Mouse (Mus musculus) thymus, adult 2 months (tissue): ENCODE measurements around the gene Hnf4a.

Source experiments
- CTCF ChIP-seq: fragments of 200-500 bp; IDR thresholded peaks from 2 replicates; pipeline ENCODE4 v1.5.1; 2012; ENCODE audit warnings: mild to moderate bottlenecking, control low read depth, low read length, moderate library complexity, borderline replicate concordance; ENCODE audit not compliant: control insufficient read depth, poor library complexity, insufficient read depth; ENCODE audit errors: extremely low read depth
- POLR2A ChIP-seq: fragments of 200-500 bp; IDR thresholded peaks from 2 replicates; pipeline ENCODE4 v1.6.1; 2012; ENCODE audit warnings: mild to moderate bottlenecking, low read length, control low read depth, moderate library complexity; ENCODE audit not compliant: control insufficient read depth, poor library complexity, insufficient read depth; ENCODE audit errors: extremely low read depth

DNA sequence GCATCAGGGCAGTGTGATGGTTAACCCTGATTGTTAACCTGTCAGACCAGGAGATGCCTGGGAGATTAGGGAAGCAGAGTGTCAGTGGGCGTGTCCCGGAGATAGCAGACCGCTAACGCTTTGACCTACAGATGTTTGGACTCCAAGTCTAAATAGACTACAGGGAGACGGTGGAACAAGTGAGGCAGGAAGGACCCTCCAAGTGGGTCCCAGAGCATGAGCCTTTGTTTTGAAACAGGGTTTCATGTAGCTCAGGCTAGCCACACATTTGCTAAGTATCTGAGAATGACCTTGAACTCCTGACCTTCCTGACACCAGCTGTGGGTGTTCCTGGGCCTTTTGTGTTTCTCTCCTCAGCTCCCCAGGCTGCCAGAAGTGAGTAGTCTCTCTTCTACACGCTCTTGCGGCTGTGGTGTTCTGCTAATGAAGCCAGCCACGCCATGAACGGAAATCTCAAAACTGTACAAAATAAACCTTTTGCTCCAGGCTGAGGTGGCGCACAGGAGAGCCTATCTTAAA lies 43.3 kb upstream of the Hnf4a start:
- TF ChIP-seq POLR2A (no peak), CTCF (no peak)
